Mouse (Mus musculus) induced T-regulatory cell, adult 2 months (primary cell): ENCODE data around the gene Lrrc45.
"Not testable (repeated sequence)": the region's sequence is repeated elsewhere in the genome, so short reads cannot be mapped to it uniquely, and the experiment has no call there.

ENCODE experiments used
- DNase-seq: peaks from one replicate; pipeline ENCODE4 v3.0.0-alpha.2; 2012; ENCODE audit warnings: low read depth

Lrrc45 gene

GRCm38 (mm10) chr11:120727564-120727963, 13.8 kb downstream of the Lrrc45 start:
- DNase-seq: no peak

- no peak for DNase-seq
Observed at GRCm38 (mm10) chr11:120728530-120729240, 15.0 kb downstream of the Lrrc45 start.

GRCm38 (mm10) chr11:120729432-120730050, 15.8 kb downstream of the Lrrc45 start:
- peak; percentile 72 for DNase-seq

GRCm38 (mm10) chr11:120730331-120730870, 16.7 kb downstream of the Lrrc45 start:
- no peak for DNase-seq

- DNase-seq: no peak
Observed at GRCm38 (mm10) chr11:120731395-120731794, 17.7 kb downstream of the Lrrc45 start.

GRCm38 (mm10) chr11:120731858-120732680, 18.3 kb downstream of the Lrrc45 start, which contains the start of gene Cbr2:
Gene Cbr2 (minus strand): TSS chr11:120732114.
- DNase-seq: no peak

GRCm38 (mm10) chr11:120733521-120733920, 19.8 kb downstream of the Lrrc45 start:
- no peak for DNase-seq

GRCm38 (mm10) chr11:120736424-120736823, 22.7 kb downstream of the Lrrc45 start:
- no peak for DNase-seq

GRCm38 (mm10) chr11:120740981-120741380, 27.3 kb downstream of the Lrrc45 start:
- no peak for DNase-seq

- no peak for DNase-seq
Observed at GRCm38 (mm10) chr11:120744121-120744701, 30.5 kb downstream of the Lrrc45 start.

- DNase-seq: no peak
Observed at GRCm38 (mm10) chr11:120747974-120748373, 34.2 kb downstream of the Lrrc45 start.

GRCm38 (mm10) chr11:120749430-120749829, 35.7 kb downstream of the Lrrc45 start:
- peak; percentile 70 for DNase-seq

- no peak for DNase-seq
Observed at GRCm38 (mm10) chr11:120751606-120752005, 37.9 kb downstream of the Lrrc45 start.

GRCm38 (mm10) chr11:120760236-120760635, 46.5 kb downstream of the Lrrc45 start:
- DNase-seq: no peak

GRCm38 (mm10) chr11:120761811-120762671, 48.3 kb downstream of the Lrrc45 start:
- no peak for DNase-seq

GRCm38 (mm10) chr11:120762672-120763041, 48.9 kb downstream of the Lrrc45 start, which contains the start of gene Hmga1b:
Gene Hmga1b (plus strand): TSS chr11:120762794.
- DNase-seq: not testable (repeated sequence)

- not testable (repeated sequence) for DNase-seq
Observed at GRCm38 (mm10) chr11:120763121-120763999, 49.6 kb downstream of the Lrrc45 start.

- peak; percentile 29 for DNase-seq
Observed at GRCm38 (mm10) chr11:120767023-120767422, 53.3 kb downstream of the Lrrc45 start.

- DNase-seq: no peak
Observed at GRCm38 (mm10) chr11:120768206-120768605, 54.5 kb downstream of the Lrrc45 start.
